Comparison of ENCODE assay signal across 14 mouse cellular contexts in the genomic region with DNA sequence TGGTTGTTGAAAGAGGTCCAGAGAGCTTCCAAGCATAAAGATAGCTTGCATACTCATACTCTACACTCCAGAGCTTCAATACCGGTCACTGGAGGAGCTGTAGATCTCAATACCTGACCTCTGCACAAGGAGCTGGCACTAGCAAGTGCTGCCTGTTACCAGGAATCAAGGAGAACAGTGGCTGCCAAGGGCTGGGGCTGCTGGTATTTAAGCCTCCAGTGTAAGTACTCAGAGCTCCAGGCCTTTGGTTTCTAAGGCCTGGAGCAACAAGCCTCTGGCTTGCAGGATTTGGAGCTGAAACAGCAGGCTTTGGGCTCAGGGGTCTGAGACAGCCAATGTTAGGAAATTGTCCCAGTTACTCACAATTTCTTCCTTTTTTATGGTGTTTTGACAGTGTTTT.
DNase-seq lines count a peak whose midpoint lies in the region; ATAC-seq and TF ChIP-seq lines count a peak whose summit lies in the region.
"Had no signal": no experiment of that assay in that cellular context is flagged by ENCODE, and none has a peak within 500 bp of the region (broad histone marks: within the 10 kb centered on the region; RNA-seq: fewer than 3 reads in every experiment).

No protein-coding gene starts in this region.

- H3K4me1 ChIP-seq in lung, embryonic 16.5 days (replicated peaks; ENCODE audit: control insufficient read depth, insufficient read depth, low read length): peaks cover 6% of the 10 kb centered on the region; the same call in 1 of the 2 replicates
- no peaks in the 10 kb centered on the region for H3K4me1 ChIP-seq in lung, adult 2 months (ENCODE audit: control insufficient read depth, insufficient read depth, low read length)
- peaks cover 0 to 11% of the 10 kb centered on the region in 2 experiments; a peak in 2 of 4 replicates for H3K4me1 ChIP-seq in heart, embryonic 14.5 days (ENCODE audit: control insufficient read depth in 2 of 2, insufficient read depth in 2 of 2, low read length in 2 of 2)
- no peaks in the 10 kb centered on the region for H3K4me1 ChIP-seq in small intestine, adult 2 months (ENCODE audit: control insufficient read depth, insufficient read depth, insufficient read length, low read length)
- H3K4me1 ChIP-seq: embryonic facial prominence, embryonic 10.5 days had no signal

- TF ChIP-seq CTCF in lung, adult 2 months (IDR thresholded peaks at IDR 0.05; ENCODE audit: insufficient read depth, low read length): no peak
- TF ChIP-seq CTCF in small intestine, adult 2 months (IDR thresholded peaks at IDR 0.05; ENCODE audit: extremely low read depth, insufficient read length, insufficient replicate concordance, low read depth, low read length): no peak

- TF ChIP-seq POLR2A in lung, adult 2 months (IDR thresholded peaks at IDR 0.05; ENCODE audit: borderline replicate concordance, extremely low read depth, low read depth, low read length): no peak
- no peak for TF ChIP-seq POLR2A in small intestine, adult 2 months (IDR thresholded peaks at IDR 0.05; ENCODE audit: low read depth, low read length)

- no peaks in the 10 kb centered on the region for H3K27me3 ChIP-seq in lung, embryonic 16.5 days (ENCODE audit: control insufficient read depth, insufficient read depth, low read depth, low read length)
- no peaks in the 10 kb centered on the region for H3K27me3 ChIP-seq in heart, embryonic 14.5 days (ENCODE audit: control insufficient read depth, insufficient read depth, low read length)
- H3K27me3 ChIP-seq in small intestine, adult 2 months (ENCODE audit: control insufficient read depth, insufficient read depth, low read length): no peaks in the 10 kb centered on the region

- peak; percentile 7 for DNase-seq in gastrocnemius, postnatal 10 days
- no peak for DNase-seq in gastrocnemius, adult 18-20 months (ENCODE audit: low spot score)
- no peak for DNase-seq in lung, adult 2 months
- no peak for DNase-seq in thymus, postnatal 10 days (ENCODE audit: low spot score in 2 of 2)
- DNase-seq in T-cell, adult 2 months (ENCODE audit: low spot score): no peak
- DNase-seq: adrenal gland, postnatal 10 days; kidney, adult 9 months; liver; midbrain, embryonic 14.5 days had no signal

- no peak overlapping the region for H3K4me2 ChIP-seq in lung, embryonic 16.5 days (ENCODE audit: low read depth, low read length)
- H3K4me2 ChIP-seq in heart, embryonic 14.5 days (ENCODE audit: low read length): no peak overlapping the region

- no peaks in the 10 kb centered on the region for H3K9me3 ChIP-seq in lung, embryonic 16.5 days (ENCODE audit: control insufficient read depth, low read length)
- H3K9me3 ChIP-seq in heart, embryonic 14.5 days (ENCODE audit: control insufficient read depth, low read length): no peaks in the 10 kb centered on the region
- H3K9me3 ChIP-seq: embryonic facial prominence, embryonic 10.5 days had no signal

- peak overlapping the region; percentile 47; the same call in 1 of the 2 replicates for H3K27ac ChIP-seq in lung, embryonic 16.5 days (ENCODE audit: low read length)
- H3K27ac ChIP-seq in heart, embryonic 14.5 days (replicated peaks in 1 of 2; ENCODE audit: control insufficient read depth in 1 of 2, insufficient read depth in 1 of 2, low read depth in 2 of 2, low read length in 2 of 2): peak overlapping the region; percentile 52 to 77; a peak in 2 of 4 replicates
- H3K27ac ChIP-seq in small intestine, adult 2 months (ENCODE audit: insufficient read depth, low read depth, low read length): peak overlapping the region; percentile 12; the same call in 1 of the 2 replicates
- H3K27ac ChIP-seq: embryonic facial prominence, embryonic 10.5 days; macrophage had no signal

- ATAC-seq in lung, embryonic 16.5 days (ENCODE audit: low read depth): peak; percentile 2; the same call in 1 of the 2 replicates
- no peak for ATAC-seq in heart, embryonic 14.5 days (ENCODE audit: insufficient number of reproducible peaks, insufficient read depth, low FRiP score, low read depth)

- no peak overlapping the region for H3K4me3 ChIP-seq in lung, embryonic 16.5 days (ENCODE audit: low read length)
- H3K4me3 ChIP-seq in lung, adult 2 months (replicated peaks; ENCODE audit: extremely low read depth, low read depth, low read length): no peak overlapping the region
- H3K4me3 ChIP-seq in heart, embryonic 14.5 days (ENCODE audit: control insufficient read depth in 1 of 2, insufficient read depth in 1 of 2, low read depth in 1 of 2, low read length in 2 of 2): no peak overlapping the region
- H3K4me3 ChIP-seq in small intestine, adult 2 months (ENCODE audit: low read depth, low read length): no peak overlapping the region
- H3K4me3 ChIP-seq: embryonic facial prominence, embryonic 10.5 days had no signal

- H3K36me3 ChIP-seq in lung, embryonic 16.5 days (ENCODE audit: control insufficient read depth, insufficient read depth, low read length): no peaks in the 10 kb centered on the region
- H3K36me3 ChIP-seq in heart, embryonic 14.5 days (ENCODE audit: control insufficient read depth, insufficient read depth, low read length): no peaks in the 10 kb centered on the region
- H3K36me3 ChIP-seq in small intestine, adult 2 months (ENCODE audit: control insufficient read depth, insufficient read depth, low read length): no peaks in the 10 kb centered on the region
- H3K36me3 ChIP-seq: embryonic facial prominence, embryonic 10.5 days had no signal

- 68% methylated on average over 1 of the region's 1 CpGs for WGBS in lung, embryonic 16.5 days
- 81% methylated on average over 1 of the region's 1 CpGs for WGBS in lung, adult 2 months
- 60% methylated on average over 1 of the region's 1 CpGs for WGBS in heart, embryonic 14.5 days
- 85% methylated on average over 1 of the region's 1 CpGs for WGBS in small intestine, adult 2 months

- no peak overlapping the region for H3K9ac ChIP-seq in lung, embryonic 16.5 days (ENCODE audit: low read length)
- no peak overlapping the region for H3K9ac ChIP-seq in heart, embryonic 14.5 days (ENCODE audit: low read length)

Comparison
In these comparisons a context has a peak if more than half of its experiments do, and no peak if none do; other contexts are left out.
1. H3K27ac ChIP-seq: peak in every context shown above with its lines; median percentile 64 in heart, embryonic 14.5 days; 47 in lung, embryonic 16.5 days; 12 in small intestine, adult 2 months.